Mouse (Mus musculus) liver, embryonic 14 days (tissue): ENCODE data around the gene 6030458C11Rik. TPM values are rescaled to one million over a fixed set of nuclear protein-coding genes. Genes with fewer than 3 reads are reported as not detected.

Source experiments
- polyA plus RNA-seq: library from polyadenylated mRNA; depleted of rRNA; stranded (reverse); fragments of >200 nt; gene quantifications from 2 replicates; pipeline ENCODE4 v1.2.3, GENCODE M21; 2012; rRNA removed

Gene 6030458C11Rik
- polyA plus RNA-seq = 19.0 and 24.5 TPM in 2 replicates

GRCm38 (mm10) chr15:12824197-12824952 is at the start of gene 6030458C11Rik, which contains the start of gene Drosha:
6030458C11Rik (minus strand) TSS chr15:12824649.
Drosha (plus strand) TSS chr15:12824815.

Other genes with a start within 250 kb of the 6030458C11Rik start
- gene Pdzd2, start 84.7 kb downstream of the 6030458C11Rik start, polyA plus RNA-seq = 0.23 and 0.25 TPM in 2 replicates
- 8.8 and 9.9 TPM in 2 replicates for gene Drosha, start 166 bp upstream of the 6030458C11Rik start, polyA plus RNA-seq